Mouse (Mus musculus): ENCODE data around the gene Tnnc1. TPM values are rescaled to one million over a fixed set of nuclear protein-coding genes. Genes with fewer than 3 reads are reported as not detected.

Gene Tnnc1
- total RNA-seq, 2 experiments from 2014 or later = 2.9 to 3.7 TPM

GRCm38 (mm10) chr14:31205562-31206467 is 2.3 kb upstream of the Tnnc1 start:
- DNase-seq (ENCODE audit: extremely low spot score in 1 of 2, low spot score in 2 of 2) = peak; percentile 27 to 75
- intact Hi-C loops (cut with DNase I) = loop anchor here (5.0 kb wide), 1 partner anchor 46 kb away; the partner anchor contains the start of genes Bap1 and Phf7

- peak; percentile 94 to 99 for DNase-seq (ENCODE audit: extremely low spot score in 1 of 2, low spot score in 2 of 2)
- intact Hi-C loops (cut with DNase I) = loop anchor here (5.0 kb wide), 1 partner anchor 46 kb away; the partner anchor contains the start of genes Bap1 and Phf7
Measured at GRCm38 (mm10) chr14:31206472-31206981, 1.6 kb upstream of the Tnnc1 start.

GRCm38 (mm10) chr14:31207070-31207830 is 862 bp upstream of the Tnnc1 start:
- DNase-seq (ENCODE audit: extremely low spot score in 1 of 2, low spot score in 2 of 2) = no peak
- intact Hi-C loops (cut with DNase I) = loop anchor here (5.0 kb wide), 1 partner anchor 45 kb away; the partner anchor contains the start of genes Bap1 and Phf7

GRCm38 (mm10) chr14:31209133-31209557 is 1.0 kb downstream of the Tnnc1 start:
- no peak for DNase-seq (ENCODE audit: extremely low spot score in 1 of 2, low spot score in 2 of 2)

GRCm38 (mm10) chr14:31211854-31212253 is 3.7 kb downstream of the Tnnc1 start:
- intact Hi-C loops (cut with DNase I) = loop anchor here (10.0 kb wide), 1 partner anchor 113 kb away; the partner anchor contains the start of gene Dnah1
- no peak for DNase-seq (ENCODE audit: extremely low spot score in 1 of 2, low spot score in 2 of 2)

More at GRCm38 (mm10) chr14:31209133-31209557, 1.0 kb downstream of the Tnnc1 start:
- intact Hi-C loops (cut with DNase I) = loop anchor here (5.0 kb wide), 1 partner anchor 43 kb away; the partner anchor contains the start of genes Bap1 and Phf7

- intact Hi-C loops (cut with DNase I) = loop anchor here (10.0 kb wide), 1 partner anchor 112 kb away; the partner anchor contains the start of gene Dnah1
- DNase-seq (ENCODE audit: extremely low spot score in 1 of 2, low spot score in 2 of 2) = no peak
Measured at GRCm38 (mm10) chr14:31212499-31212898, 4.4 kb downstream of the Tnnc1 start.

- no peak for DNase-seq (ENCODE audit: extremely low spot score in 1 of 2, low spot score in 2 of 2)
- intact Hi-C loops (cut with DNase I) = loop anchor here (10.0 kb wide), 1 partner anchor 111 kb away; the partner anchor contains the start of gene Dnah1
Measured at GRCm38 (mm10) chr14:31213868-31214267, 5.8 kb downstream of the Tnnc1 start.

- intact Hi-C loops (cut with DNase I) = loop anchor here (10.0 kb wide), 1 partner anchor 110 kb away; the partner anchor contains the start of gene Dnah1
- no peak for DNase-seq (ENCODE audit: extremely low spot score in 1 of 2, low spot score in 2 of 2)
Measured at GRCm38 (mm10) chr14:31214684-31215083, 6.6 kb downstream of the Tnnc1 start.

- intact Hi-C loops (cut with DNase I) = loop anchor here (10.0 kb wide), 1 partner anchor 109 kb away; the partner anchor contains the start of gene Dnah1
- DNase-seq (ENCODE audit: extremely low spot score in 1 of 2, low spot score in 2 of 2) = peak; percentile 56 to 69
Measured at GRCm38 (mm10) chr14:31215157-31216002, 7.3 kb downstream of the Tnnc1 start.

- intact Hi-C loops (cut with DNase I) = loop anchor here (10.0 kb wide), 1 partner anchor 108 kb away; the partner anchor contains the start of gene Dnah1
- no peak for DNase-seq (ENCODE audit: extremely low spot score in 1 of 2, low spot score in 2 of 2)
Measured at GRCm38 (mm10) chr14:31216846-31217245, 8.7 kb downstream of the Tnnc1 start, which contains the start of gene Nisch. Gene Nisch, minus strand, starts transcription at chr14:31216946.

- intact Hi-C loops (cut with DNase I) = loop anchor here (10.0 kb wide), 1 partner anchor 107 kb away; the partner anchor contains the start of gene Dnah1
- DNase-seq (ENCODE audit: extremely low spot score in 1 of 2, low spot score in 2 of 2) = peak in 1 of 2 experiments; percentile 83
Measured at GRCm38 (mm10) chr14:31217666-31218065, 9.6 kb downstream of the Tnnc1 start, which contains the start of gene Sema3g. Gene Sema3g, plus strand, starts transcription at chr14:31217860.

GRCm38 (mm10) chr14:31226978-31227377 is 18.9 kb downstream of the Tnnc1 start:
- intact Hi-C loops (cut with DNase I) = no loop called here
- peak; percentile 53 to 75 for DNase-seq (ENCODE audit: extremely low spot score in 1 of 2, low spot score in 2 of 2)

- DNase-seq (ENCODE audit: extremely low spot score in 1 of 2, low spot score in 2 of 2) = peak in 1 of 2 experiments; percentile 52
- intact Hi-C loops (cut with DNase I) = no loop called here
Measured at GRCm38 (mm10) chr14:31228234-31228633, 20.1 kb downstream of the Tnnc1 start.

- DNase-seq (ENCODE audit: extremely low spot score in 1 of 2, low spot score in 2 of 2) = peak in 1 of 2 experiments; percentile 13
- intact Hi-C loops (cut with DNase I) = no loop called here
Measured at GRCm38 (mm10) chr14:31230442-31230841, 22.3 kb downstream of the Tnnc1 start.

GRCm38 (mm10) chr14:31232404-31233069 is 24.4 kb downstream of the Tnnc1 start:
- intact Hi-C loops (cut with DNase I) = no loop called here

GRCm38 (mm10) chr14:31233070-31233995 is 25.2 kb downstream of the Tnnc1 start:
- peak in 1 of 2 experiments; percentile 71 for DNase-seq (ENCODE audit: extremely low spot score in 1 of 2, low spot score in 2 of 2)
- intact Hi-C loops (cut with DNase I) = no loop called here

More at GRCm38 (mm10) chr14:31232404-31233069, 24.4 kb downstream of the Tnnc1 start:
- DNase-seq (ENCODE audit: extremely low spot score in 1 of 2, low spot score in 2 of 2) = peak in 1 of 2 experiments; percentile 29

All from left cerebral cortex, postnatal 10 days (tissue).